Mouse (Mus musculus) T-helper 2 cell (primary cell): Measurements from ENCODE around the gene Rtkn2.

Experiments
- in situ Hi-C: fragments of 300-600 bp; cut with MboI, MseI; formaldehyde crosslinking; loops from one replicate; pipeline ENCODE4 v1.15.1; 2025; ENCODE audit warnings: high pct_unique_total_duplicates

Gene Rtkn2

GRCm38 (mm10) chr10:68072626-68073025, 93.3 kb downstream of the Rtkn2 start:
- in situ Hi-C loops, result loop anchor here (5.0 kb wide), 1 partner anchor 290 kb away; no protein-coding TSS in a partner anchor

GRCm38 (mm10) chr10:68074291-68074690, 94.9 kb downstream of the Rtkn2 start:
- in situ Hi-C loops, result loop anchor here (5.0 kb wide), 1 partner anchor 288 kb away; no protein-coding TSS in a partner anchor

GRCm38 (mm10) chr10:68075181-68075580, 95.8 kb downstream of the Rtkn2 start:
- in situ Hi-C loops, result no loop called here

- in situ Hi-C loops, result no loop called here
Observed at GRCm38 (mm10) chr10:68078708-68079107, 99.3 kb downstream of the Rtkn2 start.

- in situ Hi-C loops, result no loop called here
Observed at GRCm38 (mm10) chr10:68079910-68080670, 100.7 kb downstream of the Rtkn2 start.

- in situ Hi-C loops, result no loop called here
Observed at GRCm38 (mm10) chr10:68081712-68082111, 102.3 kb downstream of the Rtkn2 start.

GRCm38 (mm10) chr10:68085574-68085973, 106.2 kb downstream of the Rtkn2 start:
- in situ Hi-C loops, result loop anchor here (5.0 kb wide), 1 partner anchor 88 kb away; no protein-coding TSS in a partner anchor

- in situ Hi-C loops, result loop anchor here (5.0 kb wide), 1 partner anchor 90 kb away; no protein-coding TSS in a partner anchor
Observed at GRCm38 (mm10) chr10:68086973-68087372, 107.6 kb downstream of the Rtkn2 start.

GRCm38 (mm10) chr10:68087722-68088121, 108.4 kb downstream of the Rtkn2 start:
- in situ Hi-C loops, result loop anchor here (5.0 kb wide), 1 partner anchor 90 kb away; no protein-coding TSS in a partner anchor

GRCm38 (mm10) chr10:68089435-68090196, 110.2 kb downstream of the Rtkn2 start:
- in situ Hi-C loops, result loop anchor here (5.0 kb wide), 1 partner anchor 92 kb away; no protein-coding TSS in a partner anchor

- in situ Hi-C loops, result no loop called here
Observed at GRCm38 (mm10) chr10:68090197-68090535, 110.8 kb downstream of the Rtkn2 start.

- in situ Hi-C loops, result no loop called here
Observed at GRCm38 (mm10) chr10:68090544-68090943, 111.2 kb downstream of the Rtkn2 start.

- in situ Hi-C loops, result no loop called here
Observed at GRCm38 (mm10) chr10:68091011-68091410, 111.6 kb downstream of the Rtkn2 start.

GRCm38 (mm10) chr10:68091840-68092239, 112.5 kb downstream of the Rtkn2 start:
- in situ Hi-C loops, result no loop called here

GRCm38 (mm10) chr10:68093496-68093895, 114.1 kb downstream of the Rtkn2 start:
- in situ Hi-C loops, result no loop called here

- in situ Hi-C loops, result no loop called here
Observed at GRCm38 (mm10) chr10:68095136-68095535, 115.8 kb downstream of the Rtkn2 start.

GRCm38 (mm10) chr10:68096395-68096794, 117.0 kb downstream of the Rtkn2 start:
- in situ Hi-C loops, result no loop called here

GRCm38 (mm10) chr10:68097821-68098675, 118.7 kb downstream of the Rtkn2 start:
- in situ Hi-C loops, result no loop called here

GRCm38 (mm10) chr10:68099801-68100200, 120.4 kb downstream of the Rtkn2 start:
- in situ Hi-C loops, result loop anchor here (10.0 kb wide), 1 partner anchor 1315 kb away; no protein-coding TSS in a partner anchor

- in situ Hi-C loops, result loop anchor here (10.0 kb wide), 1 partner anchor 1314 kb away; no protein-coding TSS in a partner anchor
Observed at GRCm38 (mm10) chr10:68100506-68100905, 121.1 kb downstream of the Rtkn2 start.

GRCm38 (mm10) chr10:68101251-68101650, 121.9 kb downstream of the Rtkn2 start:
- in situ Hi-C loops, result loop anchor here (10.0 kb wide), 1 partner anchor 1314 kb away; no protein-coding TSS in a partner anchor
